Mouse (Mus musculus) midbrain, postnatal 0 days (tissue): Measurements from ENCODE around the gene Ppdpf. TPM values are rescaled to one million over a fixed set of nuclear protein-coding genes. Genes with fewer than 3 reads are reported as not detected.

Experiments
- ATAC-seq: fragments of 200-750 bp; cut with Nextera tagmentation; 2 replicates; pipeline ENCODE4 v1.8.0; 2017; ENCODE audit warnings: moderate number of reproducible peaks, mild to moderate bottlenecking, moderate TSS enrichment, moderate library complexity; ENCODE audit not compliant: low FRiP score
- DNase-seq: peaks from one replicate; pipeline ENCODE4 v3.0.0-alpha.2; 2015; ENCODE audit warnings: low spot score
- H3K27ac ChIP-seq: fragments of 300-500 bp; sonication (generic); 2 replicates; pipeline ENCODE4 v1.5.1; 2014; ENCODE audit warnings: low read depth, mild to moderate bottlenecking, low read length, mixed read lengths
- H3K27me3 ChIP-seq: fragments of 300-500 bp; sonication (generic); 2 replicates; pipeline ENCODE4 v1.6.1; 2014; ENCODE audit warnings: low read length, control low read depth, mixed read lengths; ENCODE audit not compliant: insufficient read depth
- H3K36me3 ChIP-seq: fragments of 300-500 bp; sonication (generic); 2 replicates; pipeline ENCODE4 v1.6.1; 2014; ENCODE audit warnings: low read length, control low read depth, mixed read lengths; ENCODE audit not compliant: insufficient read depth
- H3K4me1 ChIP-seq: fragments of 300-500 bp; sonication (generic); 2 replicates; pipeline ENCODE4 v1.6.1; 2014; ENCODE audit warnings: mild to moderate bottlenecking, control low read depth, antibody characterized with exemption, low read length, mixed read lengths; ENCODE audit not compliant: insufficient read depth
- H3K4me2 ChIP-seq: fragments of 300-500 bp; sonication (generic); 2 replicates; pipeline ENCODE4 v1.6.1; 2014; ENCODE audit warnings: low read depth, mild to moderate bottlenecking, low read length, mixed read lengths; ENCODE audit not compliant: poor library complexity, severe bottlenecking
- H3K4me3 ChIP-seq: fragments of 300-500 bp; sonication (generic); 2 replicates; pipeline ENCODE4 v1.5.1; 2014; ENCODE audit warnings: low read depth, mild to moderate bottlenecking, low read length, moderate library complexity
- H3K9ac ChIP-seq: fragments of 300-500 bp; sonication (generic); replicated peaks from 2 replicates; pipeline ENCODE4 v1.6.1; 2014; ENCODE audit warnings: mild to moderate bottlenecking, low read length, moderate library complexity, mixed read lengths; ENCODE audit not compliant: poor library complexity, severe bottlenecking
- H3K9me3 ChIP-seq: fragments of 300-500 bp; sonication (generic); 2 replicates; pipeline ENCODE4 v1.6.1; 2016; ENCODE audit warnings: low read length, control low read depth
- CTCF ChIP-seq: IDR thresholded peaks from 2 replicates; pipeline ENCODE4 v1.5.1; 2016; ENCODE audit warnings: antibody characterized with exemption, mild to moderate bottlenecking
- WGBS: fragments of 180-500 bp; shearing (Covaris S2); extraction: QIAGEN DNeasy Blood & Tissue Kit; methylation state at CpG from one replicate; pipeline ENCODE4 v1.1.7; 2014; 5-methylcytosine and 5-hydroxymethylcytosine counted together
- polyA plus RNA-seq: library from polyadenylated mRNA; unstranded; fragments of >200 nt; fragmentation: Nextera tagmentation; extraction: Ambion mirVana; gene quantifications from 2 replicates; pipeline ENCODE4 v1.2.1, GENCODE M21; 2015
- total RNA-seq: library from RNA; depleted of rRNA; stranded (reverse); fragments of >200 nt; gene quantifications from 2 replicates; pipeline ENCODE4 v1.2.3, GENCODE M21; 2014

Gene Ppdpf
- total and polyA plus RNA-seq, 2 experiments from 2014 or later = 323 to 365 TPM

GRCm38 (mm10) chr2:181174646-181175045 is 12.4 kb upstream of the Ppdpf start:
- no peak overlapping the region for H3K9ac ChIP-seq
- DNase-seq (no peak), ATAC-seq (no peak)
- no peaks in the 10 kb centered on the region for H3K36me3 ChIP-seq
- H3K27me3 ChIP-seq = no peaks in the 10 kb centered on the region
- TF ChIP-seq CTCF = no peak
- no peak overlapping the region for H3K4me3 ChIP-seq
- WGBS = 90% methylated on average over 3 of the region's 3 CpGs
- no peaks in the 10 kb centered on the region for H3K4me1 ChIP-seq
- H3K27ac ChIP-seq = no peak overlapping the region
- no peaks in the 10 kb centered on the region for H3K9me3 ChIP-seq
- H3K4me2 ChIP-seq = no peak overlapping the region

- Histone ChIP-seq H3K4me2 (no peak overlapping the region), H3K4me3 (no peak overlapping the region), H3K9ac (no peak overlapping the region), H3K27me3 (no peaks in the 10 kb centered on the region), H3K9me3 (no peaks in the 10 kb centered on the region), H3K27ac (no peak overlapping the region), H3K36me3 (no peaks in the 10 kb centered on the region), H3K4me1 (no peaks in the 10 kb centered on the region)
- no peak for TF ChIP-seq CTCF
- WGBS = 77% methylated on average over 3 of the region's 3 CpGs
- no peak for ATAC-seq
- no peak for DNase-seq
Measured at GRCm38 (mm10) chr2:181178015-181178414, 9.0 kb upstream of the Ppdpf start.

GRCm38 (mm10) chr2:181178471-181178870 is 8.6 kb upstream of the Ppdpf start:
- Histone ChIP-seq H3K4me1 (no peaks in the 10 kb centered on the region), H3K27ac (no peak overlapping the region), H3K4me3 (no peak overlapping the region), H3K4me2 (no peak overlapping the region), H3K36me3 (no peaks in the 10 kb centered on the region), H3K9ac (no peak overlapping the region), H3K27me3 (no peaks in the 10 kb centered on the region), H3K9me3 (no peaks in the 10 kb centered on the region)
- no peak for TF ChIP-seq CTCF
- DNase-seq (no peak), ATAC-seq (no peak)
- WGBS = 88% methylated on average over 5 of the region's 5 CpGs

GRCm38 (mm10) chr2:181180898-181181297 is 6.1 kb upstream of the Ppdpf start:
- no peak overlapping the region for H3K4me3 ChIP-seq
- no peak for TF ChIP-seq CTCF
- no peaks in the 10 kb centered on the region for H3K36me3 ChIP-seq
- 83% methylated on average over 6 of the region's 6 CpGs for WGBS
- DNase-seq = no peak
- H3K9ac ChIP-seq = no peak overlapping the region
- H3K4me2 ChIP-seq = no peak overlapping the region
- no peak for ATAC-seq
- H3K27me3 ChIP-seq = no peaks in the 10 kb centered on the region
- H3K4me1 ChIP-seq = no peaks in the 10 kb centered on the region
- H3K9me3 ChIP-seq = no peaks in the 10 kb centered on the region
- H3K27ac ChIP-seq = no peak overlapping the region

- Histone ChIP-seq H3K36me3 (0 out of 2 replicates have a peak, but pooled peaks cover 3% of the 10 kb centered on the region), H3K4me2 (peak overlapping the region; percentile 67), H3K4me1 (peaks cover 6% of the 10 kb centered on the region), H3K9ac (peak overlapping the region; percentile 99), H3K9me3 (no peaks in the 10 kb centered on the region), H3K4me3 (peak overlapping the region; percentile 69), H3K27ac (peak overlapping the region; percentile 96), H3K27me3 (no peaks in the 10 kb centered on the region)
- peak; percentile 98 for TF ChIP-seq CTCF
- DNase-seq = peak; percentile 94
- peak; percentile 85 for ATAC-seq
- WGBS = 0% methylated on average over 14 of the region's 14 CpGs
Measured at GRCm38 (mm10) chr2:181186635-181187034, 412 bp upstream of the Ppdpf start.

- Histone ChIP-seq H3K4me2 (peak overlapping the region; percentile 67), H3K27ac (no peak overlapping the region), H3K9me3 (no peaks in the 10 kb centered on the region), H3K4me1 (peaks cover 6% of the 10 kb centered on the region), H3K27me3 (no peaks in the 10 kb centered on the region), H3K36me3 (0 out of 2 replicates have a peak, but pooled peaks cover 3% of the 10 kb centered on the region), H3K9ac (no peak overlapping the region), H3K4me3 (0 out of 2 replicates have a peak overlapping the region, but pooled peaks have one; percentile 8)
- no peak for TF ChIP-seq CTCF
- DNase-seq (no peak), ATAC-seq (no peak)
- 81% methylated on average over 2 of the region's 2 CpGs for WGBS
Measured at GRCm38 (mm10) chr2:181188681-181189080, 1.6 kb downstream of the Ppdpf start.
